Mouse (Mus musculus) CH12.LX (cell line): ENCODE measurements around the gene Disp3.

Experiments
- CTCF ChIP-seq, 2 experiments: IDR thresholded peaks in 1 of 2; conservative IDR thresholded peaks in 1 of 2; 2 replicates each; pipeline ENCODE4 v1.5.1; 2011 to 2012; ENCODE audit warnings: low read depth in 2 of 2, low read length in 2 of 2, improper control_type of control experiment in 1 of 2, inconsistent platforms in 1 of 2, mild to moderate bottlenecking in 1 of 2, moderate library complexity in 1 of 2
- E2F4 ChIP-seq: IDR thresholded peaks from 2 replicates; pipeline ENCODE4 v1.6.1; 2011; ENCODE audit warnings: low read depth, low read length, improper control_type of control experiment; ENCODE audit not compliant: insufficient replicate concordance
- ELF1 ChIP-seq: IDR thresholded peaks from 2 replicates; pipeline ENCODE4 v1.6.1; 2014; ENCODE audit warnings: low read depth, mild to moderate bottlenecking, inconsistent platforms, low read length, improper control_type of control experiment
- EP300 ChIP-seq: IDR thresholded peaks from 2 replicates; pipeline ENCODE4 v1.6.1; 2011; ENCODE audit warnings: low read length, improper control_type of control experiment
- HCFC1 ChIP-seq: IDR thresholded peaks from 2 replicates; pipeline ENCODE4 v1.6.1; 2012; ENCODE audit warnings: low read depth, mild to moderate bottlenecking, inconsistent platforms, low read length, improper control_type of control experiment
- JUND ChIP-seq: conservative IDR thresholded peaks from 2 replicates; pipeline ENCODE4 v1.6.1; 2011; ENCODE audit warnings: low read depth, low read length, improper control_type of control experiment
- MXI1 ChIP-seq: IDR thresholded peaks from 2 replicates; pipeline ENCODE4 v1.6.1; 2011; ENCODE audit warnings: mild to moderate bottlenecking, low read depth, low read length, improper control_type of control experiment
- NELFE ChIP-seq: IDR thresholded peaks from 2 replicates; pipeline ENCODE4 v1.6.1; 2011; ENCODE audit warnings: low read depth, low read length, improper control_type of control experiment
- POLR2A ChIP-seq: IDR thresholded peaks from 2 replicates; pipeline ENCODE4 v1.6.1; 2011; ENCODE audit warnings: low read depth, mild to moderate bottlenecking, improper control_type of control experiment, low read length
- ZKSCAN1 ChIP-seq: IDR thresholded peaks from 2 replicates; pipeline ENCODE4 v1.6.1; 2012; ENCODE audit warnings: low read depth, inconsistent platforms, low read length, improper control_type of control experiment, borderline replicate concordance

DNA sequence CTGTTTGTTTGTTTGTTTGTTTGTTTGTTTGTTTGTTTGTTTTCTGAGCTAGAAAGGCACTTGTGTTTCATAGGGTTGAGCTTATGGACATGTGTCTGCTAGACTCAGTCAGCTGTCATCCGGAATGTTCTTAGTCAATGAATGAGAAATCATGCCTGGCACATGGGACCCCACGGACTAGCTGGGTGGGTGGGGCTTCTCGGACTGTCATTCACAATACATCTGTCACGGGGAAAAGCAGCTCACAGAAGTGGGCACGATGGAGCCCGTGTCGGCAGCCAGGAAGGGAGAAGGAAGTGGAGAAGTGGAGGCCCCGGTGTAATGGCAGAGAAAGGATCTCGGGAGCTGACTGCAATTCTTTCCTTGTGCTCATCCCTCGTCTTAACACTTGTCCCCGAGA is 41.7 kb upstream of the Disp3 start:
- TF ChIP-seq HCFC1 (no peak), POLR2A (no peak), ELF1 (no peak), CTCF (conservative IDR thresholded peaks at IDR 0.05 in 1 of 2, IDR thresholded peaks at IDR 0.05 in 1 of 2; ENCODE audit: low read depth in 2 of 2, low read length in 2 of 2) (no peak), MXI1 (no peak), NELFE (no peak), E2F4 (no peak), EP300 (no peak), ZKSCAN1 (no peak), JUND (no peak)
